Mouse (Mus musculus): ENCODE results near the gene Fam241b.

The Fam241b gene

DNA sequence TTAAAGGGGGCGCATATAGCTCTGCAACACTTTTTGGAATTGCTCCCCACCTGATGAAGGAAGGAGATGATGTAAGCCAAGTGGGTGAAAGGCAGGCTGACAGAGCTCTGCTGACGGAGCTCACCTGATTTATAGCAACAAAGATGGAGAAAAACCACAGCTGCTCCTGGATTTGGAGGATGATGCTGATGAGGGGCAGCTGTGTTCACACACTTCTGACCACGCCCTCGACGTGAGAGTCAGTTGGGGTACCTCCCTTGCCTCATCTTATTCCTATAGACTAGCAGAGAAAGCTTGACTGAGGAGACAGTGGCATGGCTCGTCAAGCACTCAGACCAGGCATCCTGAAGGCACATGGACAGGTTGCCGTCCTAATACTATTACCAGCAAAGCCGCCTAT, at the start of gene Fam241b:
Fam241b (minus strand) TSS at position 101 of the 400 bp plus-strand sequence.
- no peak for DNase-seq (ENCODE audit: low read depth, low spot score)

DNA sequence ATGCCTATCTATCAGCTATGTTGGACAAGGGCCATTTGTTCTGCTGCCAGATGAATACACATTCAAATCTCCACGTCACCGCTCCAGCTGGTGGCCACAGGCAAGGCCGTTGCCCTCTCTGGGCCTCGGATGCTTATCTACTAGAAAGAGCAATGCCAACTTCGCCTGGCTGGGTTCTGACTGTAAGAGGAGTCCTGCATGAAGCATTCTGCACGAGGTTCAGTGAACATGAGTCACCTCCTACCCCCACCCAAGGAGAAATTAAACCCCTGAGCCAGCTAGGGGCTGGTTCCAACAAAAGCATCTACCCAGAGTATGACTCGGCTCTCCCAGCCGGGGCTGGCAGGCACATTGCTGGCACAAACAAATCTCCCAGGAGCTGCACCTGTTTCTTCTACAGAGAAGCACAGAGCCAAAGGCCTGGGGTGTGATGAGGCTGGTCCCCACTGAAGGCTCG, 49.0 kb upstream of the Fam241b start:
- peak; percentile 69 for DNase-seq (ENCODE audit: low read depth, low spot score)

- no peak for DNase-seq (ENCODE audit: low read depth, low spot score)
Measured at GRCm38 (mm10) chr10:62190821-62191220, 47.1 kb upstream of the Fam241b start.

DNA sequence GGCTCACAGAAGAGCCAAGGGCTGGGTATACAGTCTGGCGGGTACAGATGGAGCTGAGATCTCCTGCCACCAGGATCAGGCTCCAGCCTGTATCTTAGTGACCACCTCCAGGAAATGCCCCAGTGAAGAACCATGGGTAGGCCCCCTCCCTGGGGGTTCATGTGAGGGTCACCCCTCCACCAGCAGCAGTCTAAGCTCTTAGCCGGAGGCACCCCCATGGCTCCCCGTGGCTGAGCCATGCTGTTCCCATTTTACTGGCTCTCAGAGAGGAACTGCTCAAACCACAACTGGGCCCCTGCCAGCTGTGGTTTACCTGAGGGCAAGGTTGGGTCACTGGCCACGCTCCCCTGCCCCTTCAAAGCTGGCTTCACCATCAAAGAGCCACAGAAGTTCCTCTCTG, 46.2 kb upstream of the Fam241b start:
- no peak for DNase-seq (ENCODE audit: low read depth, low spot score)

GRCm38 (mm10) chr10:62189303-62189702, 45.6 kb upstream of the Fam241b start:
- DNase-seq (ENCODE audit: low read depth, low spot score): no peak

DNA sequence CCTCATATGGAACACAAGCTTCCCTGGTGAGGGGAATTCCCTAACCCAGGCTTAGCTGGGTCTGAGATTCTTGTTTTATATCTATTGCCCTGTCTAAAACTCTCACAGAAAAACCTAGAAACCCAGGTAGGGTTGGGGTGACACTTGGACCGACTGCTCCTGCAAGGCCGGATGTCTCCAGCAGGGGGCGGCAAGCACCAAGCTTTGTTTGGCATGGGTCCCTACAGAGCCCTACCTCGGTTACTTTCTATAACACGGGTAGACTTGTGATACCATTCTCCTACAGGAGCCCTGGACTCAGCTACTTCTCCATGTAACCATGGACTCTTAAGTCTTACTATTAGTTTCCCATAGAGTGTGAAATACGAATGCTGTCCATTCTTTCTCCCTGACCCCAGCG, 43.2 kb upstream of the Fam241b start:
- no peak for DNase-seq (ENCODE audit: low read depth, low spot score)

- DNase-seq (ENCODE audit: low read depth, low spot score): peak; percentile 89
Measured at GRCm38 (mm10) chr10:62183053-62183452, 39.3 kb upstream of the Fam241b start.

DNA sequence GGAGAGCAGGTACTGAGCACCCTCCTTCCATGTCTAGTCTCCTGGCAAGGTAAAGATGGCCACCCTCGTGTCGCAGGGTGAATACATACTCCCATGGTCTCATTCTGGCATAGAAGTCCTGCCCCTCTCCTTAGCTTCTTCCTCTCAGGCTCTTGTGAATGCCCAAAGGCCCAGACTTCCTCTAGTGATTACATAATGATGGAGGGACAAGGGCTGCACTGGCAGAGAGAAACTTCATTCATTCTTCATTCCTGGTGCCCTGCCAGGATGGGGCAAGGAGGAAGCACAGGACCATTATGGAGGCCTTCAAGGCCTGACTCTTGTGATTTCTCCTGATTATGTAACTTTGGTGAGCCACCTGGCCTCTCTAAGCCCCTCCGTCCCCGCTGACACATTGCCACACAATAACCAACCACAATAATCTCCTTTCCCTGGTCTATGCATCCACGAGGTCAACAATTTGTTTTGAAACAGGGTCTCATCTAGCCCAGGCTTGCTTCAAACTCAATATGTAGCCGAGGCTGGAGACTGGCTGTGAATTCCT, 38.8 kb upstream of the Fam241b start:
- DNase-seq (ENCODE audit: low read depth, low spot score): no peak

DNA sequence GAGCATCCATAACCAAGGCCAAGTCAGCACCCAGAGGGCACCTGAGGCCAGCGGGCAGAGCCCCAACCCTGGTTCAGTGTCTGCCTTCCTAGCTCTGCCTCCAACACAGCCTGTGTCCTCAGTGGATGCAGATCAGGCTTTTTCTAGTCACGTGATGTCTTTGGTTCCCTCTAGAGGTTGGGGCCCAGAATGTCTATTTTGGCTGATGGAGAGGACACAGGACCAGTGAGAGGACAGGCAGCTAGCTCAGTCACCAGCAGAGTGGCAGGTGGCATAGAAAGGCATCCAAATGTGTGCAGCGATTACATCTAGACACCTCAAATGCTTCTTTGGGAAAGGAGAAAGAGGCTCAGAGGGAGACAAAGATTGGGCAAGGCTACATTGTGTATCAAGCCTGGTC, 38.0 kb upstream of the Fam241b start:
- no peak for DNase-seq (ENCODE audit: low read depth, low spot score)

GRCm38 (mm10) chr10:62179944-62180343, 36.2 kb upstream of the Fam241b start:
- no peak for DNase-seq (ENCODE audit: low read depth, low spot score)

GRCm38 (mm10) chr10:62174533-62175313, 31.0 kb upstream of the Fam241b start:
- DNase-seq (ENCODE audit: low read depth, low spot score): no peak

DNA sequence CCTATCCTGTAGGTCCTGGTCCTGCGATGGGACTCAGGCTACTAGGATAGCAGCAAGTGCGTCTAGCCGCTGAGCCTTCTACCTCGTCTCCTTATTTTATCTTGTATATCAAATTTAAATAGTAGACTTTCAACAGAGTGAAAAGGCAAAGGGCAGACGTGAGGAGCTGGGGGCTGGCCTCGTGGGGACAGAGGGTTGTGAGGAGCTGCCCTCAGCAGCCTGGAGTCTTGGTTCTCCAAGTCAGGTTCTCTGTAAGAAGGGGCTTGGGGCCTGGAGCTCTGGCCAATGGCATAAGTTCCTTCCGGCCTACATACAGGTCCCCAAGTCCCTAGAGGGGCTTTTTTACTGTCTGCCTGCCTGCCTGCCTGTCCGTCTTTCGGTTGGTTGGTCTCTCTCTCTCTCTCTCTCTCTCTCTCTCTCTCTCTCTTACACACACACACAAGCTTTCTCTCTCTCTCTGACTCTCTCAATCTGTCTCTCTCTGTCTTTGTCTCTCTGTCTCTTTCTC, 30.3 kb upstream of the Fam241b start:
- no peak for DNase-seq (ENCODE audit: low read depth, low spot score)

DNA sequence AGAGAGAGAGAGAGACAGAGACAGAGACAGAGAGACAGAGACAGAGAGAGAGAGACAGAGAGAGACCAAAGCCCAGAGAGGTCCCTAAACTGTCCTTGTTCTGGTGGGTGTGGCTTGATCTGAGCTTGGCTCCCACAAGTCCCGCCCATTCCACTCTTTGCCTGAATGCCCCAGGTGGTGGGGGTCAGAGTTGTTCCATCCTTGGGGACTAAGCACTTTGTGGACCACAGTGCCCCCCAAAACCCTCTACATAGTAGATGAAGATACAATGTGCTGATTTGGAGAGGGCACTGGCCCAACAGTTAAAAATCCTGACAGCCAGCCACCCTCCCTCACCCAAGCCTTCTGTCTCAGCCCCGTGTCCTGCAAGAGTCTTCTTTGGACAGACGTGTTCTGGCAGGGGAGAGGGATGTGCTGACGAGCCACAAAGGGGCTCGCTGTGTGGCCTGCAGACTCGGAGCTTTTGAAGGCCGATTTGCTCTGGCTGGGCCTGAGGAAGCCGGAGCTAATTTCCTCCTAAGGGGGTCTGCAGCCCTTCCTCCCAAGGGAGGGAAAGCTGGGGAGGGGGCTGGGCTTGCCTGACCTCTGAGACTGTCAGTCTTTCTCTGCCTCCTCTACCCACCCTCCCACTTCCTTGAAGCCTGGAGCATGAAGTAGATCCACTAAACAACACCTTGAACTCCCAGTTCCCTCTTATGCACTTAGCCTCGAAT, 29.3 kb upstream of the Fam241b start:
- DNase-seq (ENCODE audit: low read depth, low spot score): no peak

DNA sequence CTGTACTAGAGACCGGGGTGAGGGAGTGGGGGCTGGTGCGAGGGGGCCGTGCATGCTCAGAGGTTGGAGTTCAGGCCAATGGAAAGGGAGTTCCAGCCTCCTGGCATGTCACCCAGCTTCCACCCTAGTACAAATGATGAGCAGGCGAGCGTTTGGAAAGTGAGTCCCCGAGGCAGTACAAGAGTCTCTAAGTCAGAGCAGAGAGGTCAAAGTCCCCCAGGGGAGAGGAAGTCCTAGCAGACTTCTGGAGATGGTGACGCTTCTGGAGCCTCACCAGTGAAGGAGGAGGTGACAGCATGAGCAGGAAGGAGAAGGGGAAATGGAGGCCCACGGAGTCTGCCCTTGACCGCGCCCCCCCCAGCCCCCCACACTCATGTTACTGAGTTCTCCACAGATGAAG, 18.7 kb upstream of the Fam241b start:
- no peak for DNase-seq (ENCODE audit: low read depth, low spot score)

GRCm38 (mm10) chr10:62149929-62150328, 6.2 kb upstream of the Fam241b start:
- DNase-seq (ENCODE audit: low read depth, low spot score): no peak

GRCm38 (mm10) chr10:62147466-62148248, 3.9 kb upstream of the Fam241b start:
- no peak for DNase-seq (ENCODE audit: low read depth, low spot score)

DNA sequence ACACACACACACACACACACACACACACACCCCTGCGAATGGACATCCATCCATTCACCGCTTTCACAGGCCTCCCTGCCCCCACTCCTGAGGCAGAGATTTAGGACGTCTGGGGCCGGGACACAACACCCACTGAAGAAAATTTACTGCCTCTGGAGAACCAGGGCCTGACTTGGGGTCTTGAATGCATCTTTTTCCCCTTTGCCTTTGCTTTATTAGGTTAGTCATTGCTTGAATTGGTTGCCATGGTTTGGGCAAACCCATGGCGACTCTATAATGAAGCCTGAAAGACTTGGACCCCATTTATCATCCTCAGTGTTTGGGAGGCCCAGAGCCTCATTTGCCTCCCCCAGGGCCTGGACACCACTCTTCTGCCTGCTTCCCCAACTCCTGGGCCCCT, 2.2 kb upstream of the Fam241b start:
- DNase-seq (ENCODE audit: low read depth, low spot score): no peak

GRCm38 (mm10) chr10:62138040-62138439, 5.7 kb downstream of the Fam241b start:
- DNase-seq (ENCODE audit: low read depth, low spot score): no peak

GRCm38 (mm10) chr10:62137150-62137549, 6.6 kb downstream of the Fam241b start:
- DNase-seq (ENCODE audit: low read depth, low spot score): no peak

DNA sequence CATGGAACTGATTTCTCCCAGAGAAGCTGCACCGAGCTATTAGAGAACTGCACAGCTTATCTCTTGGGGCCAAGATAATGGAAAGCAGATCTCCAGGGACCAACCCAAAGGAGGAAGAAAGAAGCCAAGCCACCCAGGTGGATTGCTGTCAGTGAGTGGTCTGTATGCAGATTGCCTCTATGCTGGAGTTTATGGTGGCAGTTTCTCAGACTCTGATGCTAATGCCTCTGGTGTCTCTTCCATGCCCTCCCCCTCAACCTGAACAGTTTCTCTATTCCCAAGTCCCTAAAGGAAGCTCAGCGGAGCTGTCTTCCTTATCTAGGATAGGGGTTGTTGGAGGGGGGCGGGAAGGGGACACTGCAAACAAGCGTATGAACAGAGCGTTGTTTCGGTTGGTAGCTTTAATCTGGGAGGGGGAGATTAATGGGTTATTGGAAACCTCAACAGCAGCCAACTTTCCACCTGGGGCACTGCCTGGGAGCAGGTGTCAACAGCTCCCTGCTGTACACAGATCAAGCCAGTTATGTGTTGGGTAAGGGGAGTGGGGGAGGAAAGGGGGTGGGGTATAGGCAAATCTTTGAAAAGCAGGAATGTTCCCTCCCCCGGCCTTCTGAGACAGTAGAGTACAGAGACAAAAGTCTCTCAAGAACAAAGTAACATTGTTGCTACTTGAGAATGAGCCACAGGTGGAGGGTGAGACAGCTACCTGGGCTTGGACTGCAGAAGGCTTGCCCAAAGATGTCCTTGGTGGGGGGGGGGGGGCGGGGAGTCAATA, 7.8 kb downstream of the Fam241b start:
- no peak for DNase-seq (ENCODE audit: low read depth, low spot score)

DNA sequence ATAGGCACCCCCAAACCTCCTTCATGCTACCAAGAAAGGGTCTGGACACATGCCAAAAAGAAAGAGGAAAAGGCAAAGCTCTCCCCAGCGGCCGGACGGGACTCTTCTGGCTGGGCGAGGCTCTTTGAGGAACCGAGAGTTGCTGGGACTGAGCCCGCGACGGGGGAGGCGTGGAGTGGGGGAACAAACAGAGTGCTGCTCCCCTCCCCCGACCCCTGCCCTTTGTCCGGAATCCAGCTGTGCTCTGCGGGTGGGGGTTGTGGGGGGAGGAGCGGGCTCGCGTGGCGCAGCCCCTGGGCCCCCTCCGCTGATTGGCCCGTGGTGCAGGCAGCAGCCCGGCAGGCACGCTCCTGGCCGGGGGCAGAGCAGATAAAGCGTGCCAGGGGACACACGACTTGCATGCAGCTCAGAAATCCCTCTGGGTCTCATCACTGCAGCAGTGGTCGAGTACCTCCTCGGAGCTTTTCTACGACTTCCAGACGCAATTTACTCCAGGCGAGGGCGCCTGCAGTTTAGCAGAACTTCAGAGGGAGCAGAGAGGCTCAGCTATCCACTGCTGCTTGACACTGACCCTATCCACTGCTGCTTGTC, 10.9 kb downstream of the Fam241b start, which contains the start of gene Neurog3:
Neurog3 (plus strand) TSS at position 400 of the 591 bp plus-strand sequence.
- no peak for DNase-seq (ENCODE audit: low read depth, low spot score)
